Mouse (Mus musculus) heart, postnatal 0 days (tissue): ENCODE measurements at regions not wholly inside any gene's neighbourhood (a gene's known extent, or its start where the extent isn't known, plus 50 kb on each side); places are given as distances from the start of the nearest gene placed in this dataset.

Experiments
- CTCF ChIP-seq: IDR thresholded peaks from 2 replicates; pipeline ENCODE4 v1.5.1; 2016; ENCODE audit warnings: antibody characterized with exemption, control low read depth, low read depth
- EP300 ChIP-seq: IDR thresholded peaks from 2 replicates; pipeline ENCODE4 v1.6.1; 2016; ENCODE audit warnings: antibody characterized with exemption, low read depth

GRCm38 (mm10) chr11:20936996-20937395 lies 106.1 kb upstream of the Lgalsl start:
- TF ChIP-seq CTCF, result no peak
- TF ChIP-seq EP300, result no peak
